Mouse (Mus musculus) left cerebral cortex, adult 18-20 months (tissue): Measurements from ENCODE around the gene Ppp2r3a. TPM values are rescaled to one million over a fixed set of nuclear protein-coding genes. Genes with fewer than 3 reads are reported as not detected.

Source experiments
- DNase-seq, 2 experiments: peaks; one replicate each; pipeline ENCODE4 v3.0.0; 2021 to 2022; ENCODE audit warnings: low spot score in 2 of 2, mixed read lengths in 1 of 2
- long read RNA-seq, 2 experiments: library from polyadenylated mRNA; stranded (forward); transcript quantifications; one replicate each; pipeline ENCODE4 v2.0.0; 2021
- total RNA-seq, 2 experiments: library from RNA; stranded (reverse); gene quantifications; 2 replicates each; pipeline ENCODE4 v1.2.3; 2021

Gene Ppp2r3a
- total RNA-seq, result 10 to 100 TPM; 21.6 to 24.1 TPM
- long read RNA-seq, experiment 1, full-length matches to known transcripts, result 2 of 10 reads
- long read RNA-seq, experiment 1, partial matches to known transcripts, result 3 of 10 reads
- long read RNA-seq, experiment 1, other reads (novel, unspliced or antisense), result 5 of 10 reads
- long read RNA-seq, experiment 2, full-length matches to known transcripts, result 2 of 4 reads
- long read RNA-seq, experiment 2, partial matches to known transcripts, result 0 of 4 reads
- long read RNA-seq, experiment 2, other reads (novel, unspliced or antisense), result 2 of 4 reads

- peak; percentile 95 to 96 for DNase-seq
These were observed at the start of gene Ppp2r3a for GRCm38 (mm10) chr9:101251644-101252337. Ppp2r3a (minus strand) TSS chr9:101251795.

- DNase-seq, result no peak
These were observed 48.9 kb upstream of the Ppp2r3a start for GRCm38 (mm10) chr9:101300441-101300935.

- DNase-seq, result no peak
These were observed 40.4 kb upstream of the Ppp2r3a start for GRCm38 (mm10) chr9:101291676-101292660.

GRCm38 (mm10) chr9:101290876-101291275, 39.3 kb upstream of the Ppp2r3a start:
- no peak for DNase-seq

GRCm38 (mm10) chr9:101289750-101290149, 38.2 kb upstream of the Ppp2r3a start:
- DNase-seq, result no peak

DNA sequence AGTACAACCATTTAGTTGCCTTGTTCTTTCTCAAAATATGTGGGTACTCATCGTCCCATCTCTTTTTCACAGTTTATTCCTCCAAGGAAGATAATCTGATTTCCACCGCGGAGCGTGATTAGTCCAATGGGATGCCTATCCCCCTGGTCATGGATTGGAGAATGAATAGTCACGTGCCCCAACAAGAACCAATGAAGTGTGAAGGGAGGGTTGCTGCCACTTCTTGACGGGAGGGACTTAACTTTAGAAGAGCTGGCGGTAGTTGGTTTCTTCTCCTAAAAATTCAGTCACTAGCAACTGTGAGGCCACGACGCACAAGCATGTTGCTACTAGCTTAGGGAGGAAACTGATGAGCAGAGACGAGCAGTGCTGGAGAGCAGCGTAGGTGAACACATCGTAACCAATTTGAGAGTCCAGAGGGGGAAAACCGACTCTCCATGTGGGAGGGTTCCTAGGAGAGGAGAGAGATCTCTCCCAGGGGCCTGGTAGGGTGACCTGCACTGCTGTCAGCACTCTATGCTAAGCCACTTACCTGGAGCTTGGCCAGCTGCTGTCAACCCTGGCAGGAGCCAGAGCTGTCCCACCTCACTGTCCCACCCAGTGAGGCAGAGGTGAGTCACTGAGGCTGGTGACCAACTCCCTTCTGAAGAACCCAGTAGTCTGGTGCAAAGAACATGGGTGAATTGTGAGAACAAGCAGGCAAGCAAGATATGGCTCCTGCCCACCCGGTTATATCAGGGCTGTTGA, 37.5 kb upstream of the Ppp2r3a start:
- DNase-seq, result no peak

- no peak for DNase-seq
These were observed 35.2 kb upstream of the Ppp2r3a start for GRCm38 (mm10) chr9:101286766-101287165.

DNA sequence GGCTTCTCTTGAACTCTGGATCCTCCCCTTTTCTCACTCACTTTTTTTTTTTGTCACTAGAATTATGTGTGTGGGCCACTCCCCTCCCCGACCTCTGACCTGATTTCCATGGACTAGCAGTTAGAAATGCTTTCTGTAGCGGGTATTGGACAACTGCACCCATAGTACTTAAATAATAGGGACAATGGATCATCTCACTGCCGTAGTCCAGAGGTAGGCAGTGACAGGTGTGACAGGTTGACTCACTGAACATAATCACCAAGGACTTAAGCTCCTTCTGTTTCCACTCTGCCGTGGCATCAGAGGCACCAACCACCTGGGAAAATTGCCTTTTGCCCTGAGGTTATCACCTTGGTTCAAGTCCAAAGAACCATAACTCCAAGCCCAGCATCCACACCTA, 32.5 kb upstream of the Ppp2r3a start:
- DNase-seq, result no peak

DNA sequence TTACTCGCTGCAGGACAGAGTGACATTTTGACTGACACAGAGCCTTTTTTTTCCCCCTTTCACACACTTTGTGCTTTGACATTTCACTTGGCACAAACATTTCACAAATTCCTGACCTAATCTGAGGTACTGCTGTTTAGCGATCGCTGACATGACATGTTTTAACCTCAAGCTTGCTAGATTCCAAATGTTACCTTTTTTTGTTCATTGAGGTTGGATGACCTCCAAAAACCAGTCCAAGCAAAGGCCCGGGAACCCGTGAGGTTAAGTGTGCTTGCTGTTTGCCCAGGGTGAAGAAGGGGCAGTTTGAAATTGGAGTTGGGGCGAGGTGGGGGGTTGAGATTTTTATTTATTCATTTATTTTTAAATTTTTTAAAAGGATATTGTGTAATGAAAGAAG, 31.1 kb upstream of the Ppp2r3a start:
- DNase-seq, result no peak

DNA sequence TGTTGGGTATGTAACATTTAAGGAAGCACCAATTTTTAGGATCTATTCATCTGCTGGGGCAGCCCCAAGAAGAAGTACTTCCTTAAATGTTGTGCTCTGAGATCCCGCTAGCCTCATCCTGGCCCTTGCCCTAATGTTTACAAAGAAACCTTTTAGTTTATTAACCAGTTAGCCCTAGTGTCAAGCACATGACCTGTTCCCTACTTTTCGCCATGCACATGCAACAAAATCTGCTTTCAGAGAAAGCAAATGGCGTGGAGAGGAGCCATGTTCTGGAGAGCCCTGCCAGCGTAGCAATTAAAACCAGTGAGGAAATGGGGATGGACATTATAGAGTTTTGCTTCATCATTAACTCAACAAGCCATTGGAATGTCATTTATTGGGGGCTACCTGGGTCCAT, 30.3 kb upstream of the Ppp2r3a start:
- DNase-seq, result no peak

DNA sequence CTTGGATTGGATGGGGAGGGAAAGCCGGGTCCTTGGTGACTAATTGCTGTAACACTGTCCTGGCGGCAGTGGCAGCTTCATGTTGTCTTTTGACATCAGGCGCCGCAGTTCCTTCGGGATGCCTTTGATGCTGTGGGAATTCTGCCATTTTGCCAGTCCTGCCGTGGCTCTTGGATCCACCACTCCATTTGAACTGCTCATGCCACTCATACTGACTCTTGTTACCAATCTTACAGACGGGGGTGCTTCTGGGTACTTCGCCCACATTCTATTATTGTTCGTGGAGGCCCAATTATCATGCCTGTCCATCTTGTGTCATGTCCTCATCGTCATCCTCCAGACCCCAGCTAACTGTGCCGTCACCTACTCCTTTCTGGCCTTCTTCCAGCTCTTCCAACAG, 29.7 kb upstream of the Ppp2r3a start:
- DNase-seq, result no peak

GRCm38 (mm10) chr9:101280867-101281266, 29.3 kb upstream of the Ppp2r3a start:
- no peak for DNase-seq

DNA sequence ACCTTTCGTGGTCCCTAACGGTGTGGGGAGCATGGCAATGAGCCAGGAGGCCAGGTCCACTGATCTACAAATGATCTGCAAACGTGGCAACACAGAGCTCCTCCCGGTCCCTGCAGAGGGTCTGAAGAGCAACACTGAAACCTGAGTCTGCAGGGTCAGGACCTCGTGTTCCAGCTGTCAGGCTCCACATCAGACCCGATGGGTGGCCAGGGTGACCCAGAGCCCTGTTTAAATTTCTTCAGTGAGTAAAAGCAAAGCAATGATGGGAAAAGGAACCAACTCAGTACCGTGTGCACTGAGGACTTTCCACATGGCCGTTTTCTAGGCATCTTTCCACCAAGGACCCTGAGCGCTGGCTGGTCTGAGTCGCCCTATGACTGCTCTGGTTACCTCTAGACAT, 28.6 kb upstream of the Ppp2r3a start:
- DNase-seq, result no peak

DNA sequence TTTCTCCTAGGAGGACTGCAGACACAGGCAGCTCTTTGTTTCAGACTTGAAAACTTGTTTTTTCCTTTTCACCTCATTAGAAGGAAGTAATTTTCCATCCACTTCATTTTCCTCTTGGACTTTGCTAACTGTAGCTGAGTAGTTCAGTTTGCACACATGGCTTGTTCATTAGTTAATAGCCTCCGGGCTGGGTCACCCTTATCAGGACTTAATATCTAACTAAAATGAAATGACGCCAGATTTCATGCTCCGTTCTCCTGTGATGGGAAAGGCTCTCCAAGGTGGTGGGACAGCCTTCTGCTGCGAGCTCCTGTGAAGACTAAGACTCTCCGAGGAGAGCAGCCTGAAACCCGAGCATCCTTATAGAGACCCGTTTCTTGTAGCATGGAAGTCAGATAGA, 21.1 kb upstream of the Ppp2r3a start:
- DNase-seq, result no peak

DNA sequence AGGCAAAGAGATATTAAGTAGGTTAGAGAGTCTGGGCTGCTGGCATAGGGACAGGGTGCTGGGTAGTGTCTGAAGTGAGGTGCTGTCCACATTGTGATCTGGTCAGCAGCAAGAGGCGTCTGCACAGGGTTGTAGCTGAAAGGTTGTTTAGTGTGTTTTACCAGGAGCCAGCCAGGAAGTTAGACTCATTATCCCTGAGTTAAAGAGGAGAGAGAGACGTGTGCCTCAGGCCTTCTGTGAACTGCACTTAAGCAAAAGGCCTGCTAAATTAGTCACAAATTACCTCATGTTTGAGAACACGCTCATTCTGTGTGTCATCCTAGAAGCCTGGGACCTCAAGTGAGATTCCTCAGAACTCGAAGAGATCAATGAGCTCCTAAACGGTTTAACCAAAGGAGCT, 18.4 kb upstream of the Ppp2r3a start:
- no peak for DNase-seq

DNA sequence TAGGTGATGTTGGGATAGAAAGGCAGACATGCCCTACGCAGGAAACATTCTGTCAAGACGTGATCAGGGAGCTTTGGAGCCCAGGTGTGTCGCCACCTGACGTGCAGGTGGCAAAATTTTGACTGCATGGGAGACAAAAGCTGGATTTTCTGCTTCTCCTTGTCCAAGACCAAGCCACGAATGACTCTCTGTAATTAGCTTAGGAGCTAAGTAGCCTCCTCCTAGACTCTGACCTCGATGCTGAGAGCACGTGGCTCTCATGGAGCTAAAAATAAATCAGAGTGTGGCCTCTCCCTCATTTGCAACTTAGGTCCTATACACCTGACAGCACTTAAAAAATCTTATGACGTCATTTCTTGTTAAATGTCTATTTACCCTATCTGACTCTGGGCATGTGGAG, 14.4 kb upstream of the Ppp2r3a start:
- DNase-seq, result no peak

DNA sequence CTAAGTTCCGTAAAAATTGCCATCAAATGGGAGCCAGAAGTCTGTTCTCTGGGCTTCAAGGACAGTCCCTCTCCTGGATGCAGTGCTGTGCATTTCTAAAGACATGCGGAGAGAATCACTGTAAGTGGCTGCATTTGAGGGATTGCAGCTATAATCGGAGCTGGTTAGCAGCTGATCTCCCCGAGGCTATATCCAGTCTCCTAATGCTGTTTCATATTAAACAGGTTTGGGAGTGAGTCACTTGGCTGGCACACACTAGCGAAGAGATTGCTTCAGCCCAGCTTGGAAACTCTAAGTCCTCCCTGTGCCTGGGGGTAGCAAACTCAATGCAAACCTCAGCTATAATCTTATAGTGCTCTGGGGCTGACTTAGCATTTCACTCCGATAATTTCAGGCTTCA, 14.0 kb upstream of the Ppp2r3a start:
- peak; percentile 18 to 34 for DNase-seq

DNA sequence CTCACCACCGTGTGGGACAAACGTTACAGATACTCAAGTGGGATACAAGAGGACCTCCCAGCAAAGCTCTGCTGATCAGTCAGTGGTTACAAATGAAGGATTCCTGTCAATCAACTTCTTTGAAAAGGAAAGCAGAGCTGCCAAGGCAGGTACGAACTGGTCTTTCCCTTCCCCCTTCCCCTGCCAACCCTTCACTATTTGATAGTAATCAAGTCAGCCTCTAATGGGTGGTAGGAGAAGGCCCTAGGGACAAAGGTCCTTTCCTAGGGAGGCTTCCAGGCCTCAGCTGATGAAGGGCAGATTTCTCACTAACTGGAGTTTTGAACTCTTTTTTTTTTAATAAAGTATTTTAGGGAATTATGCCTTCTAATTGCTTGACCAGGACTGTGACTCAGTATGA, 11.2 kb upstream of the Ppp2r3a start:
- DNase-seq, result no peak

GRCm38 (mm10) chr9:101261989-101262571, 10.5 kb upstream of the Ppp2r3a start:
- peak in 1 of 2 experiments; percentile 14 for DNase-seq

DNA sequence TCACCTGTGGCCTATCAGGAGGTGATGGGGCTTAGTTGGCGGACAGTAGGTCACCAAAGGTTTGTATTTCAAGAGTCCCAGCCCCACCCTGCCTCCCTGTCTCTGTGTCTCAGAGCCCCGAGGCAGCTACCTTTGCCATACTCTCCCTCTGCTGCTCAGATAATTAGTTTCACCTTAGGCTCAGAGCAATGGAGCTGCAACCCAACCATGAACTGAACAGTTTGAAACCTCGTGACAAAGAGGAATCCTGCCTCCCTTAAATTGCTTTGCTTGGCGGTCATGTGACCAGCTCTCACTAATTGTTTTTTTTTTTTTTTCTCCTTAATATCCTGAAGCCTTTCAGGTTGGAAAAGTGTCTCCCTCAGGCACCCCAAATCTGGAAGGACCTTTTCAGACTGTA, 9.8 kb upstream of the Ppp2r3a start:
- DNase-seq, result no peak
